Mouse (Mus musculus): ENCODE measurements at regions not wholly inside any gene's neighbourhood (a gene's known extent, or its start where the extent isn't known, plus 50 kb on each side); places are given as distances from the start of the nearest gene placed in this dataset.

GRCm38 (mm10) chr16:20794721-20795120 is 60.4 kb upstream of the Thpo start:
- no peak for DNase-seq
